8 mouse cellular contexts compared by ENCODE assay signal in the genomic region with DNA sequence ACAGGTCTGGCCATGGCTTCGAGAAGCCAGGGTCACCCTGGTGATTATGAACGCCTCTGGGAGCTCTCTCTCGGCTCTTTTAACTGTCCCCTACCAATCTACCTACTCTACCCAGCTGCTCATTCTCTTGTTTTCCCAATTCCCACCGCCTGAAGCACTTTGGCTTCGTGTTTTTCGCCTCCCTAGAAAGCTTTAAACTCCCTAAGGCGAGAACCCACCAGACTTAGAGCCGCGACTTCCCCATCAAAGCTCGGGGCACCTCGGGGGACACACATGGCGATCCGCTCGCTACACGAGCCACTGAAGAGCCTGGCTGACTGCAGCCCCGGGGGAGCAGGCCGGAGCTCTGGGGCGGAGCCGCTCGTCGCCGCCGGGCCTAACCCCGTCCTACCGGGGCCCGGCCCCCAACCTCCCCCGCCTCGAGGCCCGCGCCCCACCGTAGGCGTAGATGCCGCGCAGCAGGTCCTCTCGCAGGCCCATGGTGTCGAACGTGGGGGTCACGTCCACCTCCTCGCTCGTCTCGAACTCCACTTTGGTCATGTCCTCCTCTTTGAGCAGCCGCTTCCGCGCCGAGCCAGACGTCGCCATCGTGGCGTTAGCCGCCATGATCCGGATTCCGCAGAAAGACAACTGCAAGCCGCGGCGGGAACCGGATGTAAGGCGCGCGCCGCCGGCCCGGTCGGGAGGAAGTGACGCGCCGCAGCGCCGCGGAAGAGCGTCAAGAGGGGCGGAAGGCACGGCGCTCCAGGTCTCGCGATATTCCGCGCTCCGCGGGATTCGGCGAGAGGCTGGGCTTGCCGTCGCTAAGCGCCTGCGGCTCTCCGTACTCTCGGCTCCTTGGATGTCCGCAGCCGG. TPM values are rescaled to one million over a fixed set of nuclear protein-coding genes. Genes with fewer than 3 reads are reported as not detected.
DNase-seq lines count a peak whose midpoint lies in the region; ATAC-seq and TF ChIP-seq lines count a peak whose summit lies in the region.

Gene Eif4a3 (minus strand): TSS at position 699 of the 855 bp plus-strand sequence.

- H3K27me3 ChIP-seq in E14TG2a.4 (ENCODE audit: insufficient read depth, low read length), result no peaks in the 10 kb centered on the region
- peaks cover 15% of the 10 kb centered on the region for H3K27me3 ChIP-seq in forebrain, embryonic 12.5 days
- H3K27me3 ChIP-seq in heart, postnatal 0 days (ENCODE audit: control insufficient read depth, insufficient read depth, low read length), result no peaks in the 10 kb centered on the region
- H3K27me3 ChIP-seq in liver, embryonic 16.5 days (ENCODE audit: control insufficient read depth, insufficient read depth, low read depth, low read length), result no peaks in the 10 kb centered on the region; the same call in 1 of the 2 replicates
- peaks cover 2% of the 10 kb centered on the region; the same call in 1 of the 2 replicates for H3K27me3 ChIP-seq in neural tube, embryonic 13.5 days
- no peaks in the 10 kb centered on the region for H3K27me3 ChIP-seq in testis, adult 2 months (ENCODE audit: control insufficient read depth, insufficient read depth, low read length)

- WGBS in forebrain, embryonic 12.5 days, result 0% methylated on average over 89 of the region's 89 CpGs
- under 1% methylated on average over 89 of the region's 89 CpGs for WGBS in heart, postnatal 0 days
- WGBS in liver, embryonic 16.5 days (ENCODE audit: insufficient replicate concordance), result under 1% methylated on average over 89 of the region's 89 CpGs
- WGBS in neural tube, embryonic 13.5 days, result under 1% methylated on average over 89 of the region's 89 CpGs

- peak; percentile 95 for DNase-seq in c-Kit-positive CD71-positive TER-119-positive erythroid progenitor cells, embryonic 14.5 days (ENCODE audit: low spot score)
- DNase-seq in heart, postnatal 0 days (ENCODE audit: low spot score), result peak; percentile 92
- peak; percentile 99 for DNase-seq in kidney, postnatal 4 days

- H3K4me1 ChIP-seq in E14TG2a.4 (replicated peaks; ENCODE audit: low read depth, low read length), result peaks cover 72% of the 10 kb centered on the region
- H3K4me1 ChIP-seq in forebrain, embryonic 12.5 days, result peaks cover 27% of the 10 kb centered on the region
- H3K4me1 ChIP-seq in heart, postnatal 0 days (ENCODE audit: control insufficient read depth, insufficient read depth), result peaks cover 19% of the 10 kb centered on the region
- peaks cover 14% of the 10 kb centered on the region for H3K4me1 ChIP-seq in liver, embryonic 16.5 days (ENCODE audit: control insufficient read depth, low read depth, low read length)
- peaks cover 29% of the 10 kb centered on the region for H3K4me1 ChIP-seq in neural tube, embryonic 13.5 days (replicated peaks)
- no peaks in the 10 kb centered on the region; the same call in 1 of the 2 replicates for H3K4me1 ChIP-seq in testis, adult 2 months (ENCODE audit: control insufficient read depth, insufficient read depth, low read length)

- peak; percentile 91 for TF ChIP-seq POLR2A in testis, adult 2 months (IDR thresholded peaks at IDR 0.05; ENCODE audit: control insufficient read depth, low read depth, low read length)

- H3K27ac ChIP-seq in forebrain, embryonic 12.5 days, result peak within 1 kb of the TSS; percentile 99
- H3K27ac ChIP-seq in heart, postnatal 0 days (ENCODE audit: low read depth), result peak within 1 kb of the TSS; percentile 87
- H3K27ac ChIP-seq in liver, embryonic 16.5 days (ENCODE audit: low read length), result peak within 1 kb of the TSS; percentile 77
- peak within 1 kb of the TSS; percentile 95 for H3K27ac ChIP-seq in neural tube, embryonic 13.5 days (replicated peaks)
- H3K27ac ChIP-seq in testis, adult 2 months (ENCODE audit: control insufficient read depth, insufficient read depth, low read depth, low read length), result peak within 1 kb of the TSS; percentile 88

- H3K9me3 ChIP-seq in E14TG2a.4 (ENCODE audit: low read length), result no peaks in the 10 kb centered on the region
- H3K9me3 ChIP-seq in forebrain, embryonic 12.5 days, result no peaks in the 10 kb centered on the region
- no peaks in the 10 kb centered on the region for H3K9me3 ChIP-seq in heart, postnatal 0 days (replicated peaks; ENCODE audit: control insufficient read depth, low read length)
- no peaks in the 10 kb centered on the region for H3K9me3 ChIP-seq in liver, embryonic 16.5 days (replicated peaks; ENCODE audit: control insufficient read depth, low read length)
- H3K9me3 ChIP-seq in neural tube, embryonic 13.5 days, result no peaks in the 10 kb centered on the region

- peak within 1 kb of the TSS; percentile 73 for H3K4me2 ChIP-seq in forebrain, embryonic 12.5 days
- H3K4me2 ChIP-seq in heart, postnatal 0 days (ENCODE audit: low read depth, low read length), result peak within 1 kb of the TSS; percentile 79
- H3K4me2 ChIP-seq in liver, embryonic 16.5 days (ENCODE audit: low read depth, low read length), result peak within 1 kb of the TSS; percentile 96
- peak within 1 kb of the TSS; percentile 93 for H3K4me2 ChIP-seq in neural tube, embryonic 13.5 days

- TF ChIP-seq CTCF in E14TG2a.4 (conservative IDR thresholded peaks at IDR 0.05; ENCODE audit: low read length), result no peak
- no peak for TF ChIP-seq CTCF in heart, postnatal 0 days (IDR thresholded peaks at IDR 0.05; ENCODE audit: low read depth)
- no peak for TF ChIP-seq CTCF in testis, adult 2 months (IDR thresholded peaks at IDR 0.05; ENCODE audit: control insufficient read depth, insufficient read depth, insufficient replicate concordance, low read depth, low read length)

- peaks cover 42% of the 10 kb centered on the region for H3K36me3 ChIP-seq in E14TG2a.4 (ENCODE audit: insufficient read depth, low read length)
- peaks cover 35% of the 10 kb centered on the region for H3K36me3 ChIP-seq in forebrain, embryonic 12.5 days (replicated peaks)
- peaks cover 26% of the 10 kb centered on the region for H3K36me3 ChIP-seq in heart, postnatal 0 days (replicated peaks; ENCODE audit: control insufficient read depth, insufficient read depth, low read length)
- peaks cover 24% of the 10 kb centered on the region for H3K36me3 ChIP-seq in liver, embryonic 16.5 days (ENCODE audit: control insufficient read depth, insufficient read depth)
- H3K36me3 ChIP-seq in neural tube, embryonic 13.5 days, result peaks cover 35% of the 10 kb centered on the region
- H3K36me3 ChIP-seq in testis, adult 2 months (ENCODE audit: control insufficient read depth, insufficient read depth, low read length), result no peaks in the 10 kb centered on the region; the same call in 1 of the 2 replicates

- peak; percentile 97 for ATAC-seq in forebrain, embryonic 12.5 days (ENCODE audit: low FRiP score)
- peak; percentile 95 for ATAC-seq in heart, postnatal 0 days (ENCODE audit: insufficient read depth, low read depth)
- peak; percentile 96 for ATAC-seq in liver, embryonic 16.5 days (ENCODE audit: low read depth)
- peak; percentile 97 for ATAC-seq in neural tube, embryonic 13.5 days (ENCODE audit: low read depth)

- peak; percentile 100 for TF ChIP-seq EP300 in heart, postnatal 0 days (IDR thresholded peaks at IDR 0.05; ENCODE audit: low read depth)

- H3K9ac ChIP-seq in forebrain, embryonic 12.5 days, result peak within 1 kb of the TSS; percentile 97
- peak within 1 kb of the TSS; percentile 66 for H3K9ac ChIP-seq in heart, postnatal 0 days (replicated peaks; ENCODE audit: low read depth, low read length)
- H3K9ac ChIP-seq in liver, embryonic 16.5 days (ENCODE audit: low read depth, low read length), result peak within 1 kb of the TSS; percentile 95
- H3K9ac ChIP-seq in neural tube, embryonic 13.5 days, result peak within 1 kb of the TSS; percentile 95

- H3K4me3 ChIP-seq in E14TG2a.4 (replicated peaks; ENCODE audit: low read length), result peak within 1 kb of the TSS; percentile 99
- H3K4me3 ChIP-seq in forebrain, embryonic 12.5 days (replicated peaks), result peak within 1 kb of the TSS; percentile 98
- peak within 1 kb of the TSS; percentile 61 for H3K4me3 ChIP-seq in heart, postnatal 0 days (ENCODE audit: low read depth, low read length)
- H3K4me3 ChIP-seq in liver, embryonic 16.5 days (ENCODE audit: low read depth, low read length), result peak within 1 kb of the TSS; percentile 92
- peak within 1 kb of the TSS; percentile 98 for H3K4me3 ChIP-seq in neural tube, embryonic 13.5 days
- peak within 1 kb of the TSS; percentile 89 for H3K4me3 ChIP-seq in testis, adult 2 months (ENCODE audit: control insufficient read depth, low read depth, low read length)

RNA-seq across cellular contexts. Expression of gene Eif4a3, which starts in this region (rescaled TPM):
- polyA plus RNA-seq in forebrain, embryonic 12.5 days (2016; fragmentation: Nextera tagmentation; extraction: Ambion mirVana), result 366 and 368 TPM in 2 replicates
- total RNA-seq in heart, postnatal 0 days (2014; rRNA removed; ENCODE audit: low replicate concordance), result 156 and 157 TPM in 2 replicates
- polyA plus RNA-seq in heart, postnatal 0 days (2015; fragmentation: Nextera tagmentation; extraction: Ambion mirVana), result 197 and 212 TPM in 2 replicates
- 139 and 146 TPM in 2 replicates for polyA plus RNA-seq in liver, embryonic 16.5 days (2015; fragmentation: Nextera tagmentation; extraction: Ambion mirVana)
- polyA plus RNA-seq in neural tube, embryonic 13.5 days (2015; fragmentation: Nextera tagmentation; extraction: Ambion mirVana), result 260 and 263 TPM in 2 replicates
- polyA plus RNA-seq in testis, adult 2 months (2012; rRNA removed), result 73.6 and 81.2 TPM in 2 replicates

Comparison
In these comparisons a context has a peak if more than half of its experiments do, and no peak if none do; other contexts are left out.
1. Peak in every context shown above with its lines: DNase-seq, ATAC-seq, H3K4me3 ChIP-seq and H3K27ac ChIP-seq.